Mouse (Mus musculus) testis, adult 2 months (tissue): ENCODE data around the gene Gsta4.

ENCODE experiments used
- CTCF ChIP-seq: fragments of 200-500 bp; IDR thresholded peaks from 2 replicates; pipeline ENCODE4 v1.5.1; 2012; ENCODE audit warnings: low read depth, mild to moderate bottlenecking, inconsistent platforms, low read length, moderate library complexity; ENCODE audit not compliant: control insufficient read depth, insufficient read depth, insufficient replicate concordance
- POLR2A ChIP-seq: fragments of 200-500 bp; IDR thresholded peaks from 2 replicates; pipeline ENCODE4 v1.6.1; 2012; ENCODE audit warnings: low read depth, mild to moderate bottlenecking, inconsistent platforms, low read length, moderate library complexity; ENCODE audit not compliant: control insufficient read depth

- TF ChIP-seq CTCF, result no peak
- no peak for TF ChIP-seq POLR2A
These were observed 28.9 kb downstream of the Gsta4 start for GRCm38 (mm10) chr9:78211521-78211920.
